Mouse (Mus musculus): Measurements from ENCODE around the gene Hells.

- TF ChIP-seq CTCF (IDR thresholded peaks at IDR 0.05; ENCODE audit: low read depth, low read length) = no peak
- no peak for TF ChIP-seq POLR2A (IDR thresholded peaks at IDR 0.05; ENCODE audit: extremely low read depth, insufficient read depth, low read length)
These were observed 1.1 kb upstream of the Hells start for GRCm38 (mm10) chr19:38929471-38930251.

Data from liver, adult 2 months (tissue).